Mouse (Mus musculus): ENCODE results near the gene Mgst1. TPM values are rescaled to one million over a fixed set of nuclear protein-coding genes. Genes with fewer than 3 reads are reported as not detected.
A peak's percentile ranks its signal among the peaks of the same experiment; 100 is the strongest.

Mgst1 gene
- polyA plus RNA-seq, 1 experiment = 41.5 TPM

GRCm38 (mm10) chr6:138141111-138141592 is 1.0 kb downstream of the Mgst1 start:
- TF ChIP-seq POLR2A (IDR thresholded peaks at IDR 0.05; ENCODE audit: borderline replicate concordance, extremely low read depth, insufficient read depth, insufficient read length, poor library complexity, severe bottlenecking) (no peak), CTCF (IDR thresholded peaks at IDR 0.05; ENCODE audit: borderline replicate concordance, extremely low read depth, insufficient read depth, insufficient read length) (no peak)
- peak; percentile 80 for DNase-seq (ENCODE audit: low read depth)

GRCm38 (mm10) chr6:138142604-138143003 is 2.5 kb downstream of the Mgst1 start:
- no peak for TF ChIP-seq CTCF (IDR thresholded peaks at IDR 0.05; ENCODE audit: borderline replicate concordance, extremely low read depth, insufficient read depth, insufficient read length)
- no peak for DNase-seq (ENCODE audit: low read depth)

GRCm38 (mm10) chr6:138143450-138143849 is 3.3 kb downstream of the Mgst1 start:
- TF ChIP-seq POLR2A (IDR thresholded peaks at IDR 0.05; ENCODE audit: borderline replicate concordance, extremely low read depth, insufficient read depth, insufficient read length, poor library complexity, severe bottlenecking) (no peak), CTCF (IDR thresholded peaks at IDR 0.05; ENCODE audit: borderline replicate concordance, extremely low read depth, insufficient read depth, insufficient read length) (no peak)
- DNase-seq (ENCODE audit: low read depth) = no peak

- DNase-seq (ENCODE audit: low read depth) = peak; percentile 77
- TF ChIP-seq CTCF (IDR thresholded peaks at IDR 0.05; ENCODE audit: borderline replicate concordance, extremely low read depth, insufficient read depth, insufficient read length) = peak; percentile 82; the same call in 1 of the 2 replicates
- TF ChIP-seq POLR2A (IDR thresholded peaks at IDR 0.05; ENCODE audit: borderline replicate concordance, extremely low read depth, insufficient read depth, insufficient read length, poor library complexity, severe bottlenecking) = no peak
Observed at GRCm38 (mm10) chr6:138153111-138153510, 13.0 kb downstream of the Mgst1 start.

- peak; percentile 66 for DNase-seq (ENCODE audit: low read depth)
- TF ChIP-seq CTCF (IDR thresholded peaks at IDR 0.05; ENCODE audit: borderline replicate concordance, extremely low read depth, insufficient read depth, insufficient read length) (peak; percentile 59; the same call in 1 of the 2 replicates), POLR2A (IDR thresholded peaks at IDR 0.05; ENCODE audit: borderline replicate concordance, extremely low read depth, insufficient read depth, insufficient read length, poor library complexity, severe bottlenecking) (no peak)
Observed at GRCm38 (mm10) chr6:138163920-138164319, 23.8 kb downstream of the Mgst1 start.

GRCm38 (mm10) chr6:138171480-138172224 is 31.5 kb downstream of the Mgst1 start:
- TF ChIP-seq POLR2A (IDR thresholded peaks at IDR 0.05; ENCODE audit: borderline replicate concordance, extremely low read depth, insufficient read depth, insufficient read length, poor library complexity, severe bottlenecking) = no peak
- peak; percentile 65; the same call in 1 of the 2 replicates for TF ChIP-seq CTCF (IDR thresholded peaks at IDR 0.05; ENCODE audit: borderline replicate concordance, extremely low read depth, insufficient read depth, insufficient read length)
- DNase-seq (ENCODE audit: low read depth) = peak; percentile 86

Other genes starting within 250 kb of the Mgst1 start
- not detected in 2 replicates for gene Slc15a5, start 60.4 kb upstream of the Mgst1 start, polyA plus RNA-seq (2012; rRNA removed)